Mouse (Mus musculus) forebrain, embryonic 14.5 days (tissue): ENCODE measurements around the gene Dnaja2. TPM values are rescaled to one million over a fixed set of nuclear protein-coding genes. Genes with fewer than 3 reads are reported as not detected.

Experiments
- ATAC-seq: fragments of 200-750 bp; cut with Nextera tagmentation; 2 replicates; pipeline ENCODE4 v1.8.0; 2017; ENCODE audit warnings: mild to moderate bottlenecking, moderate library complexity
- DNase-seq: peaks from one replicate; pipeline ENCODE4 v3.0.0-alpha.2; 2015; ENCODE audit warnings: low spot score
- H3K27ac ChIP-seq: fragments of 300-500 bp; sonication (generic); 2 replicates; pipeline ENCODE4 v1.5.1; 2014; ENCODE audit warnings: low read depth, mild to moderate bottlenecking, control low read depth, low read length, moderate library complexity
- H3K27me3 ChIP-seq: fragments of 300-500 bp; sonication (generic); replicated peaks from 2 replicates; pipeline ENCODE4 v1.6.1; 2014; ENCODE audit warnings: low read length, control low read depth, mixed read lengths; ENCODE audit not compliant: control insufficient read depth, insufficient read depth
- H3K36me3 ChIP-seq: fragments of 300-500 bp; sonication (generic); 2 replicates; pipeline ENCODE4 v1.6.1; 2014; ENCODE audit warnings: low read length, control low read depth; ENCODE audit not compliant: control insufficient read depth, insufficient read depth
- H3K4me1 ChIP-seq: fragments of 300-500 bp; sonication (generic); 2 replicates; pipeline ENCODE4 v1.6.1; 2014; ENCODE audit warnings: antibody characterized with exemption, low read length, control low read depth; ENCODE audit not compliant: control insufficient read depth, insufficient read depth
- H3K4me2 ChIP-seq: fragments of 300-500 bp; sonication (generic); 2 replicates; pipeline ENCODE4 v1.6.1; 2014; ENCODE audit warnings: mild to moderate bottlenecking, control low read depth, low read length
- H3K4me3 ChIP-seq: fragments of 300-500 bp; sonication (generic); 2 replicates; pipeline ENCODE4 v1.5.1; 2014; ENCODE audit warnings: low read depth, low read length, control low read depth
- H3K9ac ChIP-seq: fragments of 300-500 bp; sonication (generic); 2 replicates; pipeline ENCODE4 v1.6.1; 2014; ENCODE audit warnings: mild to moderate bottlenecking, low read length, control low read depth, moderate library complexity
- H3K9me3 ChIP-seq: fragments of 300-500 bp; sonication (generic); replicated peaks from 2 replicates; pipeline ENCODE4 v1.6.1; 2016; ENCODE audit warnings: low read length, control low read depth, mixed read lengths; ENCODE audit not compliant: control insufficient read depth
- WGBS: fragments of 180-500 bp; shearing (Covaris S2); extraction: QIAGEN DNeasy Blood & Tissue Kit; methylation state at CpG from one replicate; pipeline ENCODE4 v1.1.7; 2014; 5-methylcytosine and 5-hydroxymethylcytosine counted together
- polyA plus RNA-seq: library from polyadenylated mRNA; unstranded; fragments of >200 nt; fragmentation: Nextera tagmentation; extraction: Ambion mirVana; gene quantifications from 2 replicates; pipeline ENCODE4 v1.2.1, GENCODE M21; 2014

Dnaja2 gene
- polyA plus RNA-seq, 1 experiment from 2014 or later: 177 TPM

DNA sequence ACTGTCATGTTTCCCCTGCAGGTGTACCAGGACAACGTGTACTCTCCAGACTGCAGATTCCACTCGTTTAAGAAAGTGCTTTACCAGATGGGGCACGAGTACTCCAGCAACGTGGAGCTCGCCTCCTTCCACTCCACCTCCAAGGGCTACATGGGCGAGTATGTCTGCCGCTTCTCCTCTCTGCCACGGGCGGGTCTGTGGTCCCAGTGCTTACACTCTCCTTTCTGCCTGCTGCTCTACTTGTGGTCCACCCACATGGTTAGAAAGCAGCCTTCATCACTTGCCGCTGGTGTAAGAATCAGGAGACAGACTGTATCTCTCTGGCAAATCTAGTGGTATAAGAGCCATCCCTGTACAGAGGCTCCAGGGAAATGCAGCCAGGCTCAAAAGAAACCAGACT is 37.2 kb downstream of the Dnaja2 start:
- ATAC-seq (no peak), DNase-seq (no peak)
- Histone ChIP-seq H3K4me2 (no peak overlapping the region), H3K4me1 (no peaks in the 10 kb centered on the region), H3K36me3 (peaks cover 97% of the 10 kb centered on the region), H3K4me3 (no peak overlapping the region), H3K27me3 (no peaks in the 10 kb centered on the region), H3K27ac (no peak overlapping the region), H3K9me3 (no peaks in the 10 kb centered on the region), H3K9ac (no peak overlapping the region)
- 94% methylated on average over 10 of the region's 10 CpGs for WGBS

GRCm38 (mm10) chr8:85517336-85517735 is 37.8 kb downstream of the Dnaja2 start:
- 92% methylated on average over 4 of the region's 4 CpGs for WGBS

GRCm38 (mm10) chr8:85515391-85515790 is 39.8 kb downstream of the Dnaja2 start:
- Histone ChIP-seq H3K27me3 (no peaks in the 10 kb centered on the region), H3K36me3 (peaks cover 96% of the 10 kb centered on the region), H3K9me3 (no peaks in the 10 kb centered on the region), H3K27ac (no peak overlapping the region), H3K4me1 (no peaks in the 10 kb centered on the region), H3K4me2 (no peak overlapping the region), H3K4me3 (no peak overlapping the region), H3K9ac (no peak overlapping the region)
- ATAC-seq: no peak
- 82% methylated on average over 7 of the region's 7 CpGs for WGBS
- no peak for DNase-seq

More at GRCm38 (mm10) chr8:85517336-85517735, 37.8 kb downstream of the Dnaja2 start:
- Histone ChIP-seq H3K27ac (no peak overlapping the region), H3K4me2 (no peak overlapping the region), H3K9me3 (no peaks in the 10 kb centered on the region), H3K9ac (no peak overlapping the region), H3K4me3 (no peak overlapping the region), H3K27me3 (no peaks in the 10 kb centered on the region), H3K36me3 (peaks cover 96% of the 10 kb centered on the region), H3K4me1 (no peaks in the 10 kb centered on the region)
- no peak for DNase-seq
- no peak for ATAC-seq

DNA sequence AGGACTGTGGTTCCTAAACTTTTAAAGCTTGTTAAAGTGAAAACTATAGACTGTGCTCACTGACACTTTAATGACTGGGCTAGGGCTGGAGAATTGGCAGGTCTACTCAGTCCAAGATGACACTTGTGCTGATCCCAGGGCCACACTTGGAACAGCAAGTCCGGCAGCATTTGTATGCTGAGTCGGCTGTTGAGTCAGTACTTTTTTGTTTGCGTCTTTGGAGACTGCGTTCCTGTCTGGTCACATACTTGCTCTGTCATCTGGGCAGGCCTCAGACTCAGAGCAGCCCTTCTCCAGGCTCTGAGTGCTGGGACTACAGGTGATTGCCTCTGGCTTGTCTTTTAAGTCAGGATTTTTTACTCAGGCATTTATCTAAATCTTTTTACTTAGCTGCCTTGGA is 41.9 kb downstream of the Dnaja2 start:
- Histone ChIP-seq H3K4me2 (no peak overlapping the region), H3K9ac (no peak overlapping the region), H3K36me3 (peaks cover 94% of the 10 kb centered on the region), H3K4me1 (no peaks in the 10 kb centered on the region), H3K27ac (no peak overlapping the region), H3K9me3 (no peaks in the 10 kb centered on the region), H3K4me3 (no peak overlapping the region), H3K27me3 (no peaks in the 10 kb centered on the region)
- 90% methylated on average over 4 of the region's 4 CpGs for WGBS
- no peak for ATAC-seq
- no peak for DNase-seq

GRCm38 (mm10) chr8:85512234-85512633 is 42.9 kb downstream of the Dnaja2 start:
- Histone ChIP-seq H3K27ac (no peak overlapping the region), H3K4me1 (no peaks in the 10 kb centered on the region)
- ATAC-seq: no peak

GRCm38 (mm10) chr8:85508661-85509060 is 46.5 kb downstream of the Dnaja2 start:
- WGBS: 78% methylated on average over 4 of the region's 4 CpGs
- no peak for ATAC-seq

More at GRCm38 (mm10) chr8:85512234-85512633, 42.9 kb downstream of the Dnaja2 start:
- H3K36me3 ChIP-seq: peaks cover 92% of the 10 kb centered on the region
- no peak overlapping the region for H3K4me3 ChIP-seq
- no peaks in the 10 kb centered on the region for H3K27me3 ChIP-seq
- WGBS: 95% methylated on average over 8 of the region's 8 CpGs
- H3K9ac ChIP-seq: no peak overlapping the region
- no peak overlapping the region for H3K4me2 ChIP-seq
- no peak for DNase-seq
- no peaks in the 10 kb centered on the region for H3K9me3 ChIP-seq

GRCm38 (mm10) chr8:85506620-85507019 is 48.5 kb downstream of the Dnaja2 start:
- ATAC-seq: no peak
- no peaks in the 10 kb centered on the region for H3K9me3 ChIP-seq
- no peak overlapping the region for H3K4me3 ChIP-seq
- WGBS: 81% methylated on average over 4 of the region's 4 CpGs
- no peak overlapping the region for H3K9ac ChIP-seq
- no peaks in the 10 kb centered on the region for H3K27me3 ChIP-seq
- no peaks in the 10 kb centered on the region; the same call in 1 of the 2 replicates for H3K4me1 ChIP-seq
- H3K27ac ChIP-seq: no peak overlapping the region
- H3K4me2 ChIP-seq: no peak overlapping the region
- no peak for DNase-seq
- peaks cover 67% of the 10 kb centered on the region for H3K36me3 ChIP-seq

More at GRCm38 (mm10) chr8:85508661-85509060, 46.5 kb downstream of the Dnaja2 start:
- H3K4me2 ChIP-seq: no peak overlapping the region
- no peaks in the 10 kb centered on the region for H3K4me1 ChIP-seq
- peaks cover 84% of the 10 kb centered on the region for H3K36me3 ChIP-seq
- no peak overlapping the region for H3K27ac ChIP-seq
- no peaks in the 10 kb centered on the region for H3K9me3 ChIP-seq
- no peak overlapping the region for H3K9ac ChIP-seq
- H3K4me3 ChIP-seq: no peak overlapping the region
- no peak for DNase-seq
- H3K27me3 ChIP-seq: no peaks in the 10 kb centered on the region

- Histone ChIP-seq H3K27ac (no peak overlapping the region), H3K9ac (no peak overlapping the region), H3K4me1 (peaks cover 9% of the 10 kb centered on the region; the same call in 1 of the 2 replicates), H3K36me3 (peaks cover 48% of the 10 kb centered on the region), H3K4me2 (no peak overlapping the region), H3K9me3 (no peaks in the 10 kb centered on the region), H3K27me3 (no peaks in the 10 kb centered on the region), H3K4me3 (no peak overlapping the region)
- 92% methylated on average over 6 of the region's 6 CpGs for WGBS
- DNase-seq (no peak), ATAC-seq (no peak)
Observed at GRCm38 (mm10) chr8:85504704-85505103, 50.4 kb downstream of the Dnaja2 start.

GRCm38 (mm10) chr8:85503065-85503464 is 52.1 kb downstream of the Dnaja2 start:
- no peak for ATAC-seq

More at GRCm38 (mm10) chr8:85503065-85503464, 52.1 kb downstream of the Dnaja2 start:
- Histone ChIP-seq H3K4me3 (no peak overlapping the region), H3K9me3 (no peaks in the 10 kb centered on the region), H3K9ac (no peak overlapping the region), H3K4me2 (no peak overlapping the region), H3K36me3 (peaks cover 37% of the 10 kb centered on the region), H3K27me3 (no peaks in the 10 kb centered on the region), H3K27ac (no peak overlapping the region), H3K4me1 (peaks cover 16% of the 10 kb centered on the region)
- DNase-seq: no peak
- WGBS: 42% methylated on average over 3 of the region's 3 CpGs
